Mouse (Mus musculus): ENCODE measurements at regions not wholly inside any gene's neighbourhood (a gene's known extent, or its start where the extent isn't known, plus 50 kb on each side); places are given as distances from the start of the nearest gene placed in this dataset.

DNA sequence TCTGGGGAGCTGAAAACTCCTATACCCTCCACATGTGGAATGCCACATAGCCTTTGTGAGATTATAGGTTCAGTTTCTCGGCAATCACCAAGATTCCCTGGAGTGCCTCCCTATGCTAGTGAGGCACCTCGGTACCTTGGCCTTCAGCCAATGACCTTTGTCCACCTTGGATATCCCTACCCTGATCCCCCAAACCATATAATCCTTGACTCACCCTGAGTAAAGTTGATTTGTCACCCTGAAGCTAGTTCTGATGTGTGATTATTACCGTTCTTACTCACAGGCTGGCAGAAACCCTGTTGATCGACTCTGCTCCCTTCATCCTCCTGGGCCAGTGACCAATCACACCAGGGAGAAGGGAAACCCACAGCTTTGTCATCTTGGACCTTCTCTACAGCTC is 152.5 kb downstream of the Ptpru start:
- no peak for DNase-seq (ENCODE audit: low spot score in 2 of 2)

DNA sequence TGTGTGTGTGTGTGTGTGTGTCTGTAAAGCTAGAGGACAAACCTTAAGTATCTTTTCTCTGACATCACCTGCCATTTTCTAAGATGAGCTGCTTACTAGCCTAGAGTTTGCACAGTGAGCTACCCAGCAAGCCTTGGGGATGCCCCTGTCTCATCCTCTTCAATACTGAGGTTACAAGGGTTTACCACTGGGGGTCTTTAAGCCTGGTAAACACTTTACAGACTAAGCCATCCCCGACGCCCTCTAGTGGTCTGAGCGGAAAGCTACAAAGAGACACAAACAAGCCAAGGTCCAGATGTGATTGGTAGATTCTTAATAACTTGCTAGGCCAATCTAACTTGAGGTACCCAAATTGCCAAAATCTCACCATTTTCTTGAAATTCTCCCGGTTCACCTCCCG is 143.9 kb downstream of the Ptpru start:
- DNase-seq (ENCODE audit: low spot score in 2 of 2): no peak

DNA sequence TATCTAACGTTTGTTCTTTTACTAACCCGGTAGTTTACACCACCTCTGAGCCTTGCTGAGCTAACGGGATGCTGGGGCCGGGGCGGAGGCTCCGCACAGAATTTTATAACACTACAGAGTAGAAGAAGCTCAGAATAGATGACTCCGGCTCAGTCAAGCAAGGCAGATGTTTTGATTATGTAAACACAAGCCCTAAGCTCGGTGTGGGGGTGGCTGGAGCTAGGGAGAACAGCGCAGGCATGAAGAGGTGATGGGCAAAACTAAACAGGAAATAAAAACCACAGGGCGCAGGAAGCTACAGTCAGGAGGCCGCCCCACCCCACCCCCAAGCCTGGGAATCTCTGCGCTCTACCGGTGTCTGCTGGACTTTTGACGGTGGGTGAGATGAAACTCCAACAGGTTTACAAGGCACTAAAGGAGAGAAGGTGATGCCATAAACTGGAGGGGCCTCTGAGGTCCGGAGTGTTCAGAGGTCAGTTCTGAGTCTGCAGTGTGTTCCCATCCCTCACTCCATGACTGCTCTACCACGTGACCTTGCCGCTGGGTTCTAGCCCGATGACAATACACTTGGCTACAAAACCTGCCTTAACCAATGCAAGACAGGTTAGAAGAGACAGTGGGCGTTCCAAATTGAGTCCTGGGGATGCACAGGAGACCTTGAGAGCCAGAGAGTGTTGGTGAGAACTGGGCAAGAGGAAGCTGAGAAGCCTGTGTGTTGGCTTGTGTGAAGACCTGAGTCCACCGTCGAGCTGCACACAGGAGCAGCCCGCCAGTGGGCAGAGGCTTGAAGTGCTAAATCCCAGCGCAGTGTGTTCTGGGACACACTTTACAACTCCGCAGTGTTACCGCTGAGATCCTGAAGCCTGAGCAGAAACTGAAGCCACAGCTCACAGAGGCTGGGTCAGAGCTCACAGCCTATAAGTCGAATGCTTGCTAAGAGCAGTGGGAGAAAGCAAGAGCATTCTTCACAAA is 141.9 kb downstream of the Ptpru start:
- no peak for DNase-seq (ENCODE audit: low spot score in 2 of 2)
